Mouse (Mus musculus) embryonic facial prominence, embryonic 13.5 days (tissue): ENCODE data around the gene Rsph3b. TPM values are rescaled to one million over a fixed set of nuclear protein-coding genes. Genes with fewer than 3 reads are reported as not detected.
A peak's percentile ranks its signal among the peaks of the same experiment; 100 is the strongest.
"Not testable (repeated sequence)": the region's sequence is repeated elsewhere in the genome, so short reads cannot be mapped to it uniquely, and the experiment has no call there.

Source experiments
- ATAC-seq: fragments of 200-750 bp; cut with Nextera tagmentation; 2 replicates; pipeline ENCODE4 v1.8.0; 2017; ENCODE audit warnings: low read depth; ENCODE audit not compliant: insufficient number of reproducible peaks, insufficient read depth, low FRiP score, low TSS enrichment
- H3K27ac ChIP-seq: fragments of 300-500 bp; sonication (generic); 2 replicates; pipeline ENCODE4 v1.5.1; 2015; ENCODE audit warnings: moderate library complexity, mild to moderate bottlenecking, inconsistent platforms
- H3K27me3 ChIP-seq: fragments of 300-500 bp; sonication (generic); 2 replicates; pipeline ENCODE4 v1.6.1; 2015; ENCODE audit warnings: mild to moderate bottlenecking, inconsistent platforms
- H3K36me3 ChIP-seq: fragments of 300-500 bp; sonication (generic); 2 replicates; pipeline ENCODE4 v1.6.1; 2015; ENCODE audit warnings: mild to moderate bottlenecking, inconsistent platforms
- H3K4me1 ChIP-seq: fragments of 300-500 bp; sonication (generic); 2 replicates; pipeline ENCODE4 v1.6.1; 2015; ENCODE audit warnings: inconsistent platforms
- H3K4me2 ChIP-seq: fragments of 300-500 bp; sonication (generic); 2 replicates; pipeline ENCODE4 v1.6.1; 2015; ENCODE audit warnings: moderate library complexity, mild to moderate bottlenecking, inconsistent platforms
- H3K4me3 ChIP-seq: fragments of 300-500 bp; sonication (generic); 2 replicates; pipeline ENCODE4 v1.5.1; 2015; ENCODE audit warnings: mild to moderate bottlenecking, inconsistent platforms
- H3K9ac ChIP-seq: fragments of 300-500 bp; sonication (generic); 2 replicates; pipeline ENCODE4 v1.6.1; 2015; ENCODE audit warnings: mild to moderate bottlenecking, inconsistent platforms
- H3K9me3 ChIP-seq: fragments of 300-500 bp; sonication (generic); 2 replicates; pipeline ENCODE4 v1.6.1; 2016; ENCODE audit warnings: inconsistent platforms
- WGBS: fragments of 180-500 bp; shearing (Covaris S2); methylation state at CpG from one replicate; pipeline ENCODE4 v1.1.7; 2015; ENCODE audit warnings: mixed read lengths; 5-methylcytosine and 5-hydroxymethylcytosine counted together
- polyA plus RNA-seq: library from polyadenylated mRNA; unstranded; fragments of >200 nt; fragmentation: Nextera tagmentation; extraction: Ambion mirVana; gene quantifications from 2 replicates; pipeline ENCODE4 v1.2.1, GENCODE M21; 2015

Rsph3b gene
- polyA plus RNA-seq, 1 experiment from 2014 or later: 35.2 TPM

GRCm38 (mm10) chr17:6970334-6970733, 21.9 kb upstream of the Rsph3b start, which contains the start of gene Rnaset2b:
TSS of gene Rnaset2b (plus strand) at chr17:6970634.
- not testable (repeated sequence) for ATAC-seq, H3K9ac ChIP-seq, H3K9me3 ChIP-seq, H3K4me3 ChIP-seq, H3K27ac ChIP-seq, H3K4me2 ChIP-seq, H3K36me3 ChIP-seq, H3K4me1 ChIP-seq, H3K27me3 ChIP-seq
- WGBS: 100% methylated on average over 1 of the region's 8 CpGs

DNA sequence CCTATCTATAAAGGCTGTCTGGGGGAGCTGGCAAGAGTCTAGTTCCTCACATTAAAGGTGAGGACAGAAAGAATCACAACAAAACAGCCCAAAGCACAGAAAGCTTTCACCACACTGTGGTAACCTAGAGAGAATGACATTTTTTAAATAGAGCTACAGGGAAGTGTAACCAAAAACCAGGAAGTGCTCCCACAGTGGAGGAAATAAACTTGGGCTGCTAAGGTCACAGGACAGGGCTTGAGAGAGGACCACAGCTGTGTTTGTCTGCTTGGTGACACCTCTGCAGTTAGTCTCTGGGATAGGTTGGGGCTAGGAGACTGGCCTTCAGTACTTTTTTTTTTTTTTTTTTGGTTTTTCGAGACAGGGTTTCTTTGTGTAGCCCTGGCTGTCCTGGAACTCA, 19.2 kb upstream of the Rsph3b start:
- not testable (repeated sequence) for ATAC-seq, H3K4me2 ChIP-seq
- 20% methylated on average over 1 of the region's 1 CpGs for WGBS

DNA sequence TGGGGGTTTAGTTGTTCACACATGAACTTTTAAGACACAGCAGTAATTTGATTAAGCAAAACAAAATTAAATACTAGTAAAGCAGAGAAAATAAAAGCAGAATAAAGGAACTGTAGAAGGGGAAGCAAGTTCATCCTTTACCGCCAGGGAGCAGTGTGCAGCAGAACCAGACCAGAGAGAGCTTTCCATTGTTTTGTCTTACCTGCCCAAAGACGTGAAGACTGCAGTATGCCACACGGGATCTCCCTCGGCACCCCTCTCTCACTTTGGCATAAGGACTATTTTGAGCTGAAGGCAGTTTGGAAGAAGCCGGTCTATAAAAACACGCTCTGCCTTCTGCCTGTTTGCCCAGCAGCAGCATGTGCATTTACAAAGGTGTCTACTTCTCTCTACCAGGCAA, 16.9 kb upstream of the Rsph3b start:
- H3K27me3 ChIP-seq, H3K4me1 ChIP-seq, H3K9me3 ChIP-seq, H3K4me3 ChIP-seq, H3K4me2 ChIP-seq, H3K27ac ChIP-seq, H3K36me3 ChIP-seq, ATAC-seq, H3K9ac ChIP-seq: not testable (repeated sequence)
- 11% methylated on average over 6 of the region's 6 CpGs for WGBS

More for the DNA sequence above, 19.2 kb upstream of the Rsph3b start:
- not testable (repeated sequence) for H3K27me3 ChIP-seq, H3K4me1 ChIP-seq, H3K9me3 ChIP-seq, H3K4me3 ChIP-seq, H3K27ac ChIP-seq, H3K36me3 ChIP-seq, H3K9ac ChIP-seq

DNA sequence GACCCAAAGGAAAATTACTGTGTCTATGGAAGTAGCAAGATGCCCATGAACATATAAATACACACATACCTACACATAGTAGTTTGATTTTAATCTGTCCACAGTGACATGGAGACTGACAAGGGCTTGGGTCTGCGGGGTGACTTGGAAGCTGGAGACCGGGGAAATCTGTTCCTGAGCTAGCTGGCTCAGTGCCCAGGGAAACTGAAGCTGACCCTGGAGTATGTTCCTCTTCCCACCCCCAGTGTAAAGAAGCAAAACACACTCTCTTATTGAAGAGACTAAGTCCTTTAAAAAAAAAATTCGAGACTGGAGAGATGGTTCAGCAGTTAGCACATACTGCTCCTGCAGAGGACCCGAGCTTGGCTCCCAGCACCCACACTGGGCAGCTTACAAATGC, 14.5 kb upstream of the Rsph3b start:
- not testable (repeated sequence) for ATAC-seq, H3K27ac ChIP-seq, H3K9ac ChIP-seq, H3K4me2 ChIP-seq, H3K27me3 ChIP-seq, H3K36me3 ChIP-seq, H3K4me1 ChIP-seq, H3K4me3 ChIP-seq, H3K9me3 ChIP-seq
- 67% methylated on average over 4 of the region's 4 CpGs for WGBS

DNA sequence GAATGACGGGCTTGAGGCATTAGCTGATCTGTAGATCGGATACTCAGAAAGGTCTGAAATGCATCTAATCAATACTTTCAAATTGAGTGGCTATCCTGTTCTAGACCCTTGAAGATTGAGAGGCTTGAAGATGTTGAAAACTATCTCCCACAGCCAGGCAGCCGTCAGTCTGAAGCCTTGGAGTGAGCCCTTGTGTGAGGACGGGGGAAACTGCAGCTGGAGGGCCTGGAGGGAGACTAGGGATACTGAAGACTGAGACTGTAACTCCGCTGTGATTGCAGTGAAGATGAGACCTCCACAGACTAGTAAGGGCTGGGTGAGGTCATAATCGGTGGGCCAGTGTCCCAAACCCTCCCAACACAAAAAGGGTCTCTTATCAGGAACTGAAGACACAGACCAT, 13.9 kb upstream of the Rsph3b start:
- H3K27me3 ChIP-seq, H3K4me1 ChIP-seq, H3K9me3 ChIP-seq, ATAC-seq, H3K9ac ChIP-seq, H3K4me2 ChIP-seq, H3K36me3 ChIP-seq, H3K27ac ChIP-seq, H3K4me3 ChIP-seq: not testable (repeated sequence)
- 67% methylated on average over 4 of the region's 6 CpGs for WGBS

DNA sequence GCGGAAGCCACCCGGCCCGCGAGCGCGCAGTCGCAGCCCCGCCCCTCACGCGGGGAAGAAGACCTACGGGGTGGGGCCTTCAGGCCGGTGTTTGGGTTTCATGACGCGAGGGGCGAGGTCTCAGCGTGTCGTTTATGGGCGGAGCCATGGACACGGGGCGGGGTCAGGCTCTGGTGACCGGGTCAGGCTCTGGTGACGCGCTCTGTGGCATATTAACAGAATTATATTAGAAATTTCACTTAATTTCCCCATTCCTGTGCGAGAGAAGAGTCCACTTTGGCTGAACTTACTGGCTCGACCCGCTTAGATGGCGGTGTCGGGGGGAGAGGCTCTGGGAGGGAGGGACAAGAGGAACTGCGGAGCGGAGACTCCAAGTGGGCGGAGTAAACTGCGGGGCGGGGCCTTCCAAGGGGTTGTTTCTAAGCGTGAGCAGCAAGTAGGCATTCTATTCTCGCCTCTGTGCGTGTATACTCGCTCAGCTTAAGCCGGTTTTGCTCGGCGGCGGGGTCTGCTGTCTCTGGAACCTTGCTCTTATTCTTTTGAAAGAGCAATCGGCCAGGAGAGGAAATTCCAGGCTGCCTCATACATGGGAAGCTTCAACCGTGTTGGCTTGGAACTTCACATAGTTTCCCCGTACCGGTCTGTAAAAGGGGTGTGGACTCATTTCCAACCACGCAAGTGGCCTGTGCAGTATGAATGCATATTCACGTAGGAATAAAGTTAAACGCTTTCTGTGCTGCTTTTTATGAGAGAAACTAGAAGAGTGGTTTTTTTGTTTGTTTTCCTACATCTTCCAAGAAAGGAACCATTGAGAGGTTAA, 12.9 kb upstream of the Rsph3b start:
- H3K27ac ChIP-seq, H3K27me3 ChIP-seq, H3K4me1 ChIP-seq, H3K36me3 ChIP-seq, H3K9me3 ChIP-seq, H3K9ac ChIP-seq: not testable (repeated sequence)
- WGBS: 1% methylated on average over 15 of the region's 48 CpGs
- ATAC-seq: peak; percentile 95
- peak overlapping the region; percentile 50 for H3K4me2 ChIP-seq
- H3K4me3 ChIP-seq: peak overlapping the region; percentile 29

DNA sequence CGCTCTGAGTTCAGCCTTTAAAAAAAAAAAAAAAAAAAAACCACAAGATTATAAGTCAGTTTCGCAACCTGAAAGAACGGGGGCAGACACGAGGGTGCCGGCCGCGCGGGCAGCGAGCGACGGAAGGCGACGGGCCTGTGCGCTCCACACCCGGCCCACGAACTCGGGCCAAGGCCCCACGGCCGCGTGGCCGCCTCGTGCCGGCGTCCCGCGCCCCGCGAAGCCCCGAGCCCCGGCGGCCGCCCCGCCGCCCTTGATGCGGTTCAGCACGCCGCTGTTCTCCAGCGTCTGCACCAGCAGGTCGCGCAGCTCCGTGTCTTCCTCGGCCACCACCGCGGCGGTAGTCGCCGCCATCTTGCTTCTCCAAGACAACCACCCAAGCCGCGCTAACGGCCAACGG, 12.3 kb upstream of the Rsph3b start, which contains the start of gene Tagap1:
Tagap1 (minus strand) TSS at position 381 of the 400 bp plus-strand sequence.
- peak; percentile 56 for ATAC-seq
- WGBS: under 1% methylated on average over 41 of the region's 51 CpGs
- H3K9ac ChIP-seq: peak within 1 kb of the TSS; percentile 71
- H3K4me3 ChIP-seq: peak within 1 kb of the TSS; percentile 49
- H3K27ac ChIP-seq: peak within 1 kb of the TSS; percentile 57; the same call in 1 of the 2 replicates
- H3K27me3 ChIP-seq, H3K36me3 ChIP-seq, H3K9me3 ChIP-seq, H3K4me1 ChIP-seq: not testable (repeated sequence)
- H3K4me2 ChIP-seq: peak within 1 kb of the TSS; percentile 54

- Histone ChIP-seq H3K4me2 (peak overlapping the region; percentile 54), H3K4me3 (peak overlapping the region; percentile 49), H3K9ac (peak overlapping the region; percentile 71; the same call in 1 of the 2 replicates)
- not testable (repeated sequence) for H3K36me3 ChIP-seq, H3K9me3 ChIP-seq, H3K27me3 ChIP-seq, H3K27ac ChIP-seq, ATAC-seq, H3K4me1 ChIP-seq
- under 1% methylated on average over 12 of the region's 12 CpGs for WGBS
Measured at GRCm38 (mm10) chr17:6960349-6960748, 11.9 kb upstream of the Rsph3b start.

DNA sequence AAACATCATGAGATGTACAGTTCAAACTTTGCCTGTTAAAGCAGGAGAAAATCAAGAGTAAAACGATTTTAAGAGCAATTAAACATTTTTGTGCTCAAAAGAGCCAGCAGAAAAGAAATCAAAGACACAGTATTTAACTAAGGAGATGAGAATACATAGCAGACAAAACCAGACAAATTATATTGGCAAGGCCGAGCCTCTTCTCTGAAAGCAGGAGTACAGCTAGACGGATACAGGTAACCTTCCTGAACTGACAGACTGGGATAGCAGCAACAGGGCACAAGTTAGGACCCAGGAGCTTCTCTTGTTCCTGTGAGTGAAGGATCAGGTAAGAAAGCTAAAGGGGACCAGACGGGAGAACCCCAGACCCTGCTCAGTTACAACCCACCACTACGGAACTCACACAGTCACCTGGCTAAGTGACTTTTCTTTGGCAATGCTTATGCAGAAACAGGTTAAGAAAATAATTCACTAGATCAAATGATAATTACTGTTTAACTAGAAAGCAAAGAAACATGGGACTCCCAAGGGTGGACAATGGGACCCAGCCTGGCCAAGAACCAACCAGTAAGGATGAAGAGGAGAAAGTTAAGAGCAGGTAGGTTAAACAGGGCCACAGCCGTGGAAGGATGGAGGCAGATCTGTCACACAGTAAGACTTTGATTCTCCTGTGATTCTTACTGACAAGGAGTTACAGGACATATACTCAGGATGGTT, 11.2 kb upstream of the Rsph3b start:
- H3K4me3 ChIP-seq: peak overlapping the region; percentile 49
- H3K4me2 ChIP-seq: peak overlapping the region; percentile 54
- 57% methylated on average over 5 of the region's 6 CpGs for WGBS
- not testable (repeated sequence) for H3K9me3 ChIP-seq, H3K36me3 ChIP-seq, H3K9ac ChIP-seq, H3K27me3 ChIP-seq, ATAC-seq, H3K4me1 ChIP-seq, H3K27ac ChIP-seq

DNA sequence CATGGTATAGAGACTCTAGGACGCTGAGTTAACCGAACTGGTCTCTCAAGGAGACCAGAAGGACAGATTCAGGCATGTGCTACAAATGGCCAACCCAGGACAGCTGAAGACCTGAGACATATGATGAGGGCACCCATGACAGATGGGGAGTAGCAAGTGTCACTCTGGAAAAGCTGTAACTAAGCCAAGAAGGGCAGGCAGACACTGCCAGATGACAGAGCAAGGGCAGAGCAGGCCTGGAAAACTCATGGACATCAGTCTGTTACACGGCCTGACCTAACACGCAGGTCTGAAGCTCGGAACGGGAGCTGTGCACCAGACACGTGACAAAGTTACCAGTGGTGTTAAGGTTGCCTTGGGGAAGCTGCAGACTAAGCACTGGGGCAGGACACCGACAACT, 10.4 kb upstream of the Rsph3b start:
- H3K9ac ChIP-seq, H3K4me1 ChIP-seq, ATAC-seq, H3K9me3 ChIP-seq, H3K4me2 ChIP-seq, H3K27ac ChIP-seq, H3K4me3 ChIP-seq, H3K36me3 ChIP-seq, H3K27me3 ChIP-seq: not testable (repeated sequence)
- WGBS: 94% methylated on average over 7 of the region's 8 CpGs

- peak overlapping the region; percentile 70 for H3K9ac ChIP-seq
- peak overlapping the region; percentile 65 for H3K4me2 ChIP-seq
- not testable (repeated sequence) for H3K36me3 ChIP-seq, H3K4me1 ChIP-seq, ATAC-seq, H3K27me3 ChIP-seq, H3K9me3 ChIP-seq
- H3K27ac ChIP-seq: peak overlapping the region; percentile 80
- 9% methylated on average over 9 of the region's 9 CpGs for WGBS
- H3K4me3 ChIP-seq: peak overlapping the region; percentile 55
Measured at GRCm38 (mm10) chr17:6948769-6949228, 317 bp upstream of the Rsph3b start.

DNA sequence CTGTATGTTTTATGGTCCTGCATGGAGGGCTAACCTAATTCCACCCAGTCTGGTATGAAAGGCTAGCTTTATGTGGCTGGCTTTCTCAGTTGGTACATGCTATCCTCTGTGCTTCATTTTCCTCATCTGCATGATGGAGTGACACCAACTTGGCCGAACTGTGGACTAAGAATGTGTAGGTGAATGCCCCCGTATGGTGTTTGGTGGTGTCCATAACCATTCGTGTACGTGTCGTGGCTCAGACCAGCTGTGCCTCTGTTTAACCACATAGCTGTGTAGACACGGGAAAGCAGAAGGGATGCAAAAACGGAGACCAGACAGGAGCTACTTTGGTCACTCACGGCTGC, 872 bp downstream of the Rsph3b start:
- peak overlapping the region; percentile 55 for H3K4me3 ChIP-seq
- H3K36me3 ChIP-seq, H3K27me3 ChIP-seq, H3K4me1 ChIP-seq, H3K27ac ChIP-seq, H3K9ac ChIP-seq, ATAC-seq, H3K9me3 ChIP-seq: not testable (repeated sequence)
- WGBS: no CpG with 5 or more reads among the region's 8 CpGs
- H3K4me2 ChIP-seq: peak overlapping the region; percentile 65
